Mouse (Mus musculus) forebrain, embryonic 14.5 days (tissue): ENCODE data around the gene Olfr91. TPM values are rescaled to one million over a fixed set of nuclear protein-coding genes. Genes with fewer than 3 reads are reported as not detected.

Experiments used
- ATAC-seq: fragments of 200-750 bp; cut with Nextera tagmentation; 2 replicates; pipeline ENCODE4 v1.8.0; 2017; ENCODE audit warnings: mild to moderate bottlenecking, moderate library complexity
- DNase-seq: peaks from one replicate; pipeline ENCODE4 v3.0.0-alpha.2; 2015; ENCODE audit warnings: low spot score
- H3K27ac ChIP-seq: fragments of 300-500 bp; sonication (generic); 2 replicates; pipeline ENCODE4 v1.5.1; 2014; ENCODE audit warnings: low read depth, mild to moderate bottlenecking, control low read depth, low read length, moderate library complexity
- H3K27me3 ChIP-seq: fragments of 300-500 bp; sonication (generic); replicated peaks from 2 replicates; pipeline ENCODE4 v1.6.1; 2014; ENCODE audit warnings: low read length, control low read depth, mixed read lengths; ENCODE audit not compliant: control insufficient read depth, insufficient read depth
- H3K36me3 ChIP-seq: fragments of 300-500 bp; sonication (generic); 2 replicates; pipeline ENCODE4 v1.6.1; 2014; ENCODE audit warnings: low read length, control low read depth; ENCODE audit not compliant: control insufficient read depth, insufficient read depth
- H3K4me1 ChIP-seq: fragments of 300-500 bp; sonication (generic); 2 replicates; pipeline ENCODE4 v1.6.1; 2014; ENCODE audit warnings: antibody characterized with exemption, low read length, control low read depth; ENCODE audit not compliant: control insufficient read depth, insufficient read depth
- H3K4me2 ChIP-seq: fragments of 300-500 bp; sonication (generic); 2 replicates; pipeline ENCODE4 v1.6.1; 2014; ENCODE audit warnings: mild to moderate bottlenecking, control low read depth, low read length
- H3K4me3 ChIP-seq: fragments of 300-500 bp; sonication (generic); 2 replicates; pipeline ENCODE4 v1.5.1; 2014; ENCODE audit warnings: low read depth, low read length, control low read depth
- H3K9ac ChIP-seq: fragments of 300-500 bp; sonication (generic); 2 replicates; pipeline ENCODE4 v1.6.1; 2014; ENCODE audit warnings: mild to moderate bottlenecking, low read length, control low read depth, moderate library complexity
- H3K9me3 ChIP-seq: fragments of 300-500 bp; sonication (generic); replicated peaks from 2 replicates; pipeline ENCODE4 v1.6.1; 2016; ENCODE audit warnings: low read length, control low read depth, mixed read lengths; ENCODE audit not compliant: control insufficient read depth
- WGBS: fragments of 180-500 bp; shearing (Covaris S2); extraction: QIAGEN DNeasy Blood & Tissue Kit; methylation state at CpG from one replicate; pipeline ENCODE4 v1.1.7; 2014; 5-methylcytosine and 5-hydroxymethylcytosine counted together
- polyA plus RNA-seq: library from polyadenylated mRNA; unstranded; fragments of >200 nt; fragmentation: Nextera tagmentation; extraction: Ambion mirVana; gene quantifications from 2 replicates; pipeline ENCODE4 v1.2.1, GENCODE M21; 2014

Gene Olfr91
- polyA plus RNA-seq, 1 experiment from 2014 or later: not detected

- no peak overlapping the region for H3K9ac ChIP-seq
- 94% methylated on average over 4 of the region's 4 CpGs for whole genome bisulfite sequencing
These were observed 16.4 kb downstream of the Olfr91 start for GRCm38 (mm10) chr17:37081659-37082058.

DNA sequence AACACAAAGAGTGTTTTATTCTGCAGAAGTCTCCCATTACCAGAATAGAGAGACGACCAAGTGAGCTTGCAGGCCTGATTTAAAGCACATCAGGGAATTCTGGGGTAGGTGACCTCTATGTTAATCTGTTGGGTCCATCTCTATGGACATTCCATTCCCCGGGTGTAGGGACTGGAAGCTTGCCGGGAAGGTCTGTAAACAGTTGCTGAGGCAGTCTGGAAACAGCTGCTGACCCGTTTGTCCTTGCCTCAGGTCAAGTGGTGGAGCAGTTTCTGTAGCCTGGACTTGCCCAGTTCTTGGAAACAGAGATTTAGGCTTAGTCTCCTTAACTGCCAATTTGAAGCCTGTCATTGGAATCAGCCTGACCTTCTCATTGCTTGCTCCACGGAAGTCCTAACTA is 18.0 kb downstream of the Olfr91 start:
- no peaks in the 10 kb centered on the region for H3K9me3 ChIP-seq
- no peak overlapping the region for H3K4me2 ChIP-seq
- H3K4me1 ChIP-seq: peaks cover 9% of the 10 kb centered on the region
- ATAC-seq (no peak), DNase-seq (no peak)
- 17% methylated on average over 5 of the region's 5 CpGs for WGBS
- H3K27me3 ChIP-seq: no peaks in the 10 kb centered on the region
- no peak overlapping the region for H3K4me3 ChIP-seq
- H3K9ac ChIP-seq: no peak overlapping the region
- peaks cover 16% of the 10 kb centered on the region for H3K36me3 ChIP-seq
- H3K27ac ChIP-seq: no peak overlapping the region

More at GRCm38 (mm10) chr17:37081659-37082058, 16.4 kb downstream of the Olfr91 start:
- H3K27ac ChIP-seq: no peak overlapping the region
- peaks cover 9% of the 10 kb centered on the region for H3K4me1 ChIP-seq
- H3K4me2 ChIP-seq: no peak overlapping the region
- H3K9me3 ChIP-seq: no peaks in the 10 kb centered on the region
- no peak overlapping the region for H3K4me3 ChIP-seq
- ATAC-seq (no peak), DNase-seq (no peak)
- no peaks in the 10 kb centered on the region for H3K27me3 ChIP-seq
- peaks cover 3% of the 10 kb centered on the region; the same call in 1 of the 2 replicates for H3K36me3 ChIP-seq

- H3K27ac ChIP-seq: peak overlapping the region; percentile 53; the same call in 1 of the 2 replicates
- peak overlapping the region; percentile 20; the same call in 1 of the 2 replicates for H3K4me2 ChIP-seq
- 3% methylated on average over 2 of the region's 2 CpGs for WGBS
- H3K9ac ChIP-seq: no peak overlapping the region
- ATAC-seq: peak; percentile 54
- H3K36me3 ChIP-seq: peaks cover 27% of the 10 kb centered on the region
- no peaks in the 10 kb centered on the region for H3K9me3 ChIP-seq
- H3K4me1 ChIP-seq: peaks cover 9% of the 10 kb centered on the region
- H3K27me3 ChIP-seq: no peaks in the 10 kb centered on the region
- peak; percentile 66 for DNase-seq
- H3K4me3 ChIP-seq: no peak overlapping the region
These were observed 19.1 kb downstream of the Olfr91 start for GRCm38 (mm10) chr17:37078990-37079389.

GRCm38 (mm10) chr17:37078193-37078592 is 19.9 kb downstream of the Olfr91 start:
- 27% methylated on average over 1 of the region's 1 CpGs for WGBS
- Histone ChIP-seq H3K4me2 (no peak overlapping the region), H3K36me3 (peaks cover 34% of the 10 kb centered on the region), H3K9me3 (no peaks in the 10 kb centered on the region), H3K4me3 (no peak overlapping the region), H3K27me3 (no peaks in the 10 kb centered on the region), H3K4me1 (peaks cover 9% of the 10 kb centered on the region), H3K9ac (no peak overlapping the region), H3K27ac (no peak overlapping the region)
- ATAC-seq (no peak), DNase-seq (no peak)

- Histone ChIP-seq H3K4me3 (no peak overlapping the region), H3K4me2 (no peak overlapping the region), H3K27me3 (no peaks in the 10 kb centered on the region), H3K27ac (no peak overlapping the region), H3K9ac (no peak overlapping the region), H3K36me3 (peaks cover 56% of the 10 kb centered on the region), H3K9me3 (no peaks in the 10 kb centered on the region), H3K4me1 (peaks cover 9% of the 10 kb centered on the region)
- DNase-seq (no peak), ATAC-seq (no peak)
- 90% methylated on average over 2 of the region's 2 CpGs for WGBS
These were observed 22.3 kb downstream of the Olfr91 start for GRCm38 (mm10) chr17:37075766-37076165.

- no peak overlapping the region for H3K9ac ChIP-seq
- WGBS: 92% methylated on average over 6 of the region's 6 CpGs
- no peaks in the 10 kb centered on the region for H3K27me3 ChIP-seq
- H3K9me3 ChIP-seq: no peaks in the 10 kb centered on the region
- peaks cover 9% of the 10 kb centered on the region for H3K4me1 ChIP-seq
- DNase-seq (no peak), ATAC-seq (no peak)
- H3K36me3 ChIP-seq: peaks cover 62% of the 10 kb centered on the region
- H3K4me2 ChIP-seq: no peak overlapping the region
- no peak overlapping the region for H3K27ac ChIP-seq
- H3K4me3 ChIP-seq: no peak overlapping the region
These were observed 22.9 kb downstream of the Olfr91 start for GRCm38 (mm10) chr17:37075181-37075580.

DNA sequence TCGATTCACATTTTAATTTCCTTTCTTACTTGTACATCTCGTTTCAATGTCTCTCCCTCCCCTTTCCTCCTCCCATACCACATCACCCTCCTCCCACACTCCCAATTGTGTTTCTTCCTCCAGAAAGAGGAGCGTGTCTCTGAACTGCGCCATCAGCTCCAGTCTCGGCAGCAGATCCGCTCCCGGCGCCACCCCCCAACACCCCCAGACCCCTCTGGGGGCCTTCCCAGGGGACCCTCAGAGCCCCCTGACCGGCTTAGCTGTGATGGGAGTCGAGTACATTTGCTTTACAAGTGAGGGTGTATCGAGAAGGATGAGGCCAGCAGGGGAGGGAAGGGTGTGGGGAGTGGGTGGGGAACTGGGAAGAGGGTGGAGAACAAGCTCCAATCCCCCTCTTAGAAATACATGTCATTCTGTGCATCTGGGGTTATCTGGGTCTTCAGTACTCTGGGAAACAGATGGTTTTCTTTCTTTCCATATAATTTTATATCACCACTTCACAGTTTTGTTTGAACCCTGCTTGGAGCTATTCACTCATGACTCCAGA is 25.3 kb downstream of the Olfr91 start:
- H3K27me3 ChIP-seq: no peaks in the 10 kb centered on the region
- no peak for DNase-seq

GRCm38 (mm10) chr17:37072080-37072729 is 25.9 kb downstream of the Olfr91 start:
- no peaks in the 10 kb centered on the region for H3K27me3 ChIP-seq
- H3K9me3 ChIP-seq: no peaks in the 10 kb centered on the region
- H3K4me1 ChIP-seq: no peaks in the 10 kb centered on the region
- peak; percentile 24 for DNase-seq
- WGBS: 50% methylated on average over 12 of the region's 12 CpGs
- peak; percentile 50; the same call in 1 of the 2 replicates for ATAC-seq
- peaks cover 92% of the 10 kb centered on the region for H3K36me3 ChIP-seq
- H3K9ac ChIP-seq: no peak overlapping the region
- peak overlapping the region; percentile 44; the same call in 1 of the 2 replicates for H3K27ac ChIP-seq
- no peak overlapping the region for H3K4me2 ChIP-seq
- no peak overlapping the region for H3K4me3 ChIP-seq

More for the DNA sequence above, 25.3 kb downstream of the Olfr91 start:
- Histone ChIP-seq H3K9ac (no peak overlapping the region; the same call in 1 of the 2 replicates), H3K36me3 (peaks cover 86% of the 10 kb centered on the region), H3K9me3 (no peaks in the 10 kb centered on the region), H3K27ac (peak overlapping the region; percentile 16; the same call in 1 of the 2 replicates), H3K4me1 (no peaks in the 10 kb centered on the region), H3K4me3 (no peak overlapping the region), H3K4me2 (no peak overlapping the region)
- peak; percentile 38; the same call in 1 of the 2 replicates for ATAC-seq
- 31% methylated on average over 11 of the region's 11 CpGs for WGBS

DNA sequence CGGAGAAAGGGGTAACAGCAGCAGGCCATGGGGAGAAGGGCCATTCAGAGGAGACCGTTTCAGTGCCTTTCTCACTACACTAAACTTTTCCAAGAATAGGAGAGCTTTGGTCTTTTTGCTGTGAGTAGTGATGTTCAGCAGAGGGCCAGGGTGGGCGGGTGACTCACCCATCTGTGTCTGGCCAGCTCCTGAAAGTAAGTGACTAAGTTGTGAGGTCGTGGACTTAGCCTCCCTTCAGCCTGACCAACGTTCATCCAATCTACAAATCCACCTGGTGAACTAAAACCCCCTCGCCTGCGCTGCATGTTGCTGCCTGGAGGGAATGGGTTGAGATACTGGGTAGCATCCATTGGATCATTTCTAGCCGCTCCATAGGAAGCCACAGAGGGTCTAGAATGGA is 28.0 kb downstream of the Olfr91 start:
- Histone ChIP-seq H3K9me3 (no peaks in the 10 kb centered on the region), H3K4me3 (no peak overlapping the region), H3K4me2 (no peak overlapping the region), H3K9ac (no peak overlapping the region), H3K4me1 (no peaks in the 10 kb centered on the region), H3K36me3 (peaks cover 97% of the 10 kb centered on the region), H3K27ac (no peak overlapping the region), H3K27me3 (no peaks in the 10 kb centered on the region)
- WGBS: 88% methylated on average over 8 of the region's 8 CpGs
- no peak for ATAC-seq
- no peak for DNase-seq
